Mouse (Mus musculus) thymus, postnatal 14 days (tissue): ENCODE data around the gene Adam17.

Experiments
- DNase-seq: peaks from one replicate; pipeline ENCODE4 v3.0.0; 2021

Adam17 gene

DNA sequence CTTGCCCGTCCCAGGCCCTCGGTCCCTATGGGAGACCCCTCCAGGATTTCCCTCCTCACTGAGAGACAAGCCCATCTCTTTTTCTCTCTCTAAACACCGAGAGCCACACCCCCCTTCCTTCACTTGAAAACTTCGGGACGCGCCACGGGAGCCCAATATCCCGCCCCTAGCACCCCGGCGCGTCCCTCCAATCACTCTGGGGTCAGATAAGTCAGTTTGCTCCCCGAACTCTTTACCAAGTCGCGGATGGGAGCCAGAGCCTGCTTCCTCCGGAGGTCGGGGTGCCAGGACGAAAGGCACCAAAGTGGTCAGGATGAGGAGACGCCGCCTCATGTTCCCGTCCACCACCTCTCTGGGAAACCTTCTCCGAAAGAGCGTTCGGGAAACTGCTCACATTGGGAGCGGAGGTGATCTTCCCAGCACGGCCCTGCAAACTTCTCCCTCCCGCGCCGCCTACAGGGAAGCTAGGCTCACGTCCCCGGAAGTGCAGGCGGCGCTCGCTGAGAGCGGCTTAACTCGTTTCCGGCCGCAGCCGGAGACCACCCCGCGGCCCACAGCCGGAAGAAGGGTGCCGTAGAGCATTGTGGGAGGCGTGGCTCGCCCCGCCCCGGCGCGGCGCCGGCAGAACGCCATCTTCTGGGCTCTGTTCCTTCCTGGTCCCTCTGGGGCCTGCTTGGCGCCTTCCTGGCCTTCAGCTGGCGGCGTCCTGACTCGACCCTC is at the start of gene Adam17:
Gene Adam17, minus strand, starts transcription at position 533 of the 720 bp plus-strand sequence.
- DNase-seq = peak; percentile 96

DNA sequence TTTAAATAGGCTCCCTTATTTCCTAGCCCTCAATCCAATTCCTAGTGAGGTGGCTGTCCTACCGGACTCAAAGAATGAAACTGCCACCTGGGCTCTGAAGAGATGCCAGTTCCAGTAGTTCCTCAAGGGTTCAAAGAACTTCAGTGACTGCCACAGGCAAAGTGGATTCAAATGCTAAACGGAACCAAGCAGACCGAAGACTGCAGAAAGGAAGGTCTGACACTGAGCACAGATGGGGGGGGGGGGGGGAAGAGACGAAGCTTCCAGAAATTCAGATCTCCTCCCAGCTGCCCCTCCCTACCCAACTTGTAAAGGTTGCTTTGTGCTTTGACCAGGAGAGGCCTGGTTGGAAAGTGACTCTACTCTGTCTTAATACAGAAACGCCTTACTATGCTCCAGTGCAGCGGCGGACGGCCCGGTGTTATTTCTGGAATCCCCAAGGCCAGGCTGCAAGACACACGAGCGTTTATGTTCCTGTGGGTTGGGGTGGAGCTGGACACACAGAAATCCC is 45.2 kb upstream of the Adam17 start:
- peak; percentile 20 for DNase-seq

DNA sequence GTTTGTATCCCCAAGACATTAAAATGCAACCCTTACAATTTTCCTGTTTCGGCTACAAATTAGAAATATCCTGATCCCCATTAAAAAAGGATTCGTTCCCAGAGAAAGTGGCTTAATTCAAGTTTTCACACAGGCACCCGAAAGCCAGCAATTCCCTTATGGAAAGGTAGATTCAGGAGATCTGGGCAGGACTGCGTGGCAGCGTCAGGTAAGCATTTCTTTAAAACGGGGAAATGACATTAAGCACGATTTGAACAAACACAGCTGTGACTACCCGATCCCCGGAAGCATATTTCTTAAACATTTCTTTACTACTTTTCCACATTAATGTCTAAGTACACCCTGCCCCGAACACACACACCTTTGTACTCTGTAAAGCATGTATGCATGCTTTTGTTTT is 44.7 kb upstream of the Adam17 start:
- peak; percentile 26 for DNase-seq

DNA sequence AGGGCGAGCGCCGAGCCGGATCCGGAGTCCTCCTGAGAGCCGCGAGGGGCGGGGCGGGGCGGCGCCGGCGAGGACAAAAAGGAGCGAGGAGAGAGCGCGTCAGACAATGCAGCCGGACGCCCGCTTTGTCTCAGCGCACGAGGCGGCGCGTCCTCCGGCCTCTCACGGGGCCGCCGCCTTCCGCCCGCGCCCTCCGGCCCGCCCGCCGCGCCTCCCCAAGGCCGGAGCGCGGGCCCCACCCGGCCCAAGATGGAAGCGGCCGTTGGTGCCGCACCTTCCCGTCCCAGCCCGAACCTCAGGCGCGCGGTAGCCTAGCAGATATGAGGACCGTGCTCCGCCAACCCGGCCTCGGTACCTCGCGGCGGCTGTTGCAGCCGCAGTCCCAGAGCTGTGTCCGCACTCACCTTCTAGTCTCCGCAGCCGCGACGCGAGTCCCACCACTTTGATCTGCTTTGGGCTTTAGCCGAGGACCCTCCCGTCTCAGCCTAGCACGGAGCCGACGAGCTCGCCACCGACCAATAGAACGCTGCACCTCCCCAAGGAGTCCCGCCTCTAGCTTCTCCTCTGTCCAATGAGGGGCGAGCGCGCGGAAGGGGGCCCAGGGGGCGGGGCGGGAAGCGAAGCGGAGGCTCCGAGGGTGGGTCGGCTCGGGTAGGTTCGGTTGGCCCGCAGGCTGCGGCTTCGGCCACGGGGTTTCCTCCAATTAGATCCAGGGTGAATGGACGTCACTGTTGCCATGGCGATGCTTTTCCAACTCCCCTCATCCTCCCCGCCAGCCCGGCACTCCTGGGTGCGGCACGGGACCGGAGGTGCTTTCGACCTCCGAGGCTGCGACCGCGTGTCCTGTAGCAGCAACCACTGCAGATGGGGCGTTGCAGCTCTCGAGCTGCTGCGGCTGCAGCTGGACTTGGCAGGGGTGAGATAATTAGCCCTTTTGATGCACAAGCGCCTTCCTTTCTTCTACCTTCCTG is 44.0 kb upstream of the Adam17 start, which contains the start of gene Ywhaq:
Gene Ywhaq, minus strand, starts transcription at position 538 of the 971 bp plus-strand sequence.
- peak; percentile 95 for DNase-seq

DNA sequence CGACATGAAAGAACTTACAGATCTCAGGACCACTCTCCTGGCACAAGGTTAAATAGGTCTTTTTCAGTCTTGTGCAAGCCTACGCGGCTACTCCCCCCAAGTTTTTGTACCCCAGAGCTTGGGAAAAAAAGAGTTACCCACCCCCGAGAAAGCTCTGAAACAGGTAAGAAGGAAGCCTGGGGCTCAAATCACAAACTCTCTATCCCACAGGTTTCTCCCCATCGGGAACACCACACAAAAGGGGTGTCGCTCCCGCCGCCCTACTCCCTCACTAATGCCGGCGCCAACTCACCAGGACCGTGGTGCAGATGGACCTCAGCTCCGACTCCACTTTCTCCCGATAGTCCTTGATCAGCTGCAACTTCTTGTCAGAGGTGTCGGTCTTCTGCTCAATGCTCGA is 43.1 kb upstream of the Adam17 start:
- DNase-seq = peak; percentile 33

DNA sequence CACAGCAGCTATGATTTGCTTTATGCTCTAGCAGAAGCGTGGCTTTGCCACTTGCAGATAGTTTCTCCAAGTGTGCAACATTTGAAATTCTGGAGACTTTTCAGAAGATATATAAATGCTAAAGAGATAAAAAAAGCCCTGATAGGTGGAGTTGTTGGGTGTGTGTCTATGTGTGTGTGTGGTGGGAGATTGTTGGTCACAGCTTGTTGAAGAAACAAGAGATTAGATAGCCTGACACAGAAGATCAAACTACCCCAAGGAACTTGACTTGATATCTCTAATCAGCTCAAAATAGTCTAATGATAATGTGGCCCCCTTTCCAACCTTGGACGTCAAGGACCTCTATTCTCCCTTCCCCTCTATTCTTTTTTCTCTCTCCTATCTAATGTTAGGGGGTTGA is 37.2 kb upstream of the Adam17 start:
- DNase-seq = no peak

DNA sequence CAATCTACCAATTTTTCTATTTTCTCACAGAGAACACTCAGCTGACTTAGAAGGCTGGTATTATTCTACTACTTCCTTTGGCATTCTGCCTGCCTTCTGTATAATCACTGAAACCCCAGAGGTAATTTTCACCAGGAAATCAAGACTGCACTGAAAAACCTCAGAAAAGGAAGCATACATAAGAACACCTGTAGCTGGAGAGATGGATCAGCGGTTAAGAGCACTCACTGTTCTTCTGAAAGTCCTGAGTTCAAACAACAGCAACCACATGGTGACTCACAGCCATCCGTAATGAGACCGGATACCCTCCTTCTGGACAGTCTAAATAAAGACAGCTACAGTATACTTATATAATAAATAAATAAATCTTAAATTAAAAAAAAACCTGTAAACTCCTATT is 36.2 kb upstream of the Adam17 start:
- no peak for DNase-seq

DNA sequence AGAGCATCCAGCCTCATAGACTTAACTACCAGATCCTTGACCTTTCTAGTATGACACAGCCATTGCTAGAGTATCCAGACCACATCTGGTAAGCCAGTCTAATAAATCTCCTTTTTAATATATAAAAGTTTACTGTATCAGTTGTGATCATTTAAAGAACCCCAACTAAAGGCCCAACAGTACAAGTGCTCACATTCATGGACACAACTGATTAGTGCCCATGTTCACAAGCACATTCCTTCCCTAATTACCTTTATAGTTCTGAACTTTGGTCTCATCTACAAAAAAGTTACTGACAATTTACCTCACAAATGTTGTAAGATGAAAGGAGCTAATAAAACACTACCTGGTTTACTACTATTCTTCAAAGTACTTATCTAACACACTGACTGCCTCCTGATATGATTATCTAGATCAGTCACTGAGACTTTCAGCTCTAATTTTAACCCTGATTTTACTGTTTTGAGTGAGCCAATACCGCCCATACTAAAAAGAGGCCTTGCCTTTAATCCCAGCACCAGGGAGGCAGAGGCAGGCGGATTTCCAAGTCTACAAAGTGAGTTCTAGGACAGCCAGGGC is 35.4 kb upstream of the Adam17 start:
- no peak for DNase-seq

DNA sequence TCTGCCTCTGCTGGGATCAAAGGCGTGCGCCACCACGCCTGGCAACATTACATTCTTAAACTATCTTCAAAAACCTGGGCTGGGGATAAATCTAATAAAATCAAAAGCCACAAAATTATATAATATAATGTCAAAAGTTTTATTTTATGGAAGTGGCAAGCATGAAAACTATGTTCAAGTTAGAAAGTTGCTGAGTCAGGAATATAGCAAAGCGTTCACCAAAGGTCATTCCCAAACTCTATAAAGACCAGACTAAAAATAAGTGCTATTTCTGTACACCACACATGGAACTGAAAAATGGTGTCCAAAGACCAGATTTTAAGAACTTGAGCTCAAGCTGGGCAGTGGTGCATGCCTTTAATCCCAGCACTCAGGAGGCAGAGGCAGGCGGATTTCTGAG is 29.3 kb upstream of the Adam17 start:
- no peak for DNase-seq

DNA sequence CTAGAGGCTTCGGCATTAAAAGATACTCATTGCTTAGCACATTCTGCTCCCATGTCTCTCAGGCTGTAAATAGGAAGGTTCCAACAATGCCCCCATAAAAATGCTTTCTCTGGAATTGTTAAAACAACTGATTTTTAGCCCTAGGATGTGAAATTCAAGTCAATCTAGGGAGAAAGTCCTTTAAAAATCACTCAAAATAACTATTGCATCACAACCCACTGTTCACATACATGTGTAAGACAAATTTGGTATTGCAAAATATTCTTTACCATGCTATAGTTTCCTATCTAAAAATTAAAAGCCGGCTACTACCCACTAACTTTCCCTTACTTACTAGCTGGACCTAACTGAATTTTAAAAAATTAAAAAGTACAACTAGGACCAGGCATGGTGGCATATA is 12.8 kb upstream of the Adam17 start:
- no peak for DNase-seq

DNA sequence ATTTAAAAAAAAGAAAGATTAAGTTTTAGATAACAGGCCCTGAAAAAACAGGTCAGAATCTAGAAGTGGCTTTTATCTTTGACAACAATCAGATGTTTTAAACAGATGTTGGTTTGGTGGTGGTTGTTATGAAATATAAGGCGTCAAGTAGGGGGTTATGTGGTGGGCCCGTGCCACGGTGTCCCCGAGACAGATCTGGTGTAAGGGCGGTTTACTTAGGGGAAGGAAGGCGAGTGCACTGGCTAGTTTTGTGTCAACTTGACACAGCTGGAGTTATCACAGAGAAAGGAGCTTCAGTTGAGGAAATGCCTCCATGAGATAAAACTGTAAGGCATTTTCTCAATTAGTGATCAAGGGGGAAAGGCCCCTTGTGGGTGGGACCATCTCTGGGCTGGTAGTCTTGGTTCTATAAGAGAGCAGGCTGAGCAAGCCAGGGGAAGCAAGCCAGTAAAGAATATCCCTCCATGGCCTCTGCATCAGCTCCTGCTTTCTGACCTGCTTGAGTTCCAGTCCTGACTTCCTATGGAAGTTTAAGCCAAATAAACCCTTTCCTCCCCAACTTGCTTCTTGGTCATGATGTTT is 5.4 kb upstream of the Adam17 start:
- DNase-seq = peak; percentile 31

DNA sequence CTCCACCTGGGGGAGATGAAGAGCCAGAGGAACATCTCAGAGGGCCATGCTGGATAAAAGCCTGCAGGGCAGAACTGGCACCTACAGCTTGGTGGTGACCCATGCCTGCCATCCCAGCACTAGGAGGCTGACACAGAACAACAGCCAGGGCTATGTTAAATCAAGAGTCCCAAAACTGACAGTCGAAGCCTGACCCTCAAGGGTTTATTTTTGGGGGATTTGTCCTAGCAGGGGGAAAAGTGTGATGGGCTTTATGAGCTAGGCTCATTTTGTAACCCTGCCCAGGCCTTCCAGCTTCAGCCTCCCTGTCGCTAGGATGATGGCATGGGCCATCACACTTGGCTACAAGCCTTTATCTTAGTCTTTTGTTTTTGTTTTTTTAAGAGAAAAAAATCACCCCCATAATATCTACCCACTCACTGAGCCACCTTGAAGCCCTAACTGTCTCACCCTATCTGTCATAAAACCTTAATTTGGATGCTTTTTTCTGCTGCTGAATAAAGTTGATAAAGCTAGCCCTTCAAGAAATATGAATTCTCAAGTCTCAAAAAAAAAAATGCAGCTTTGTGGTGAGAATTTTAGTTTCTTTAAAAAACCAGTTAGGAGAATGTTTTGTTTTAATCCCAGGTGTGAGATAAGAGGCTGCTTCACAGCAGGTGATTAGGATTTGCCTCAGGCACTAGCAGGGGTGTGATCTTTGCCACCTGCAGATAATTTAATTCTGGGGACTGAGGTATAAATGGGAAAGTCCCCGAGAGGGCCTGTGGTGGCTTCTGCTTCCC is 2.1 kb upstream of the Adam17 start:
- DNase-seq = no peak

DNA sequence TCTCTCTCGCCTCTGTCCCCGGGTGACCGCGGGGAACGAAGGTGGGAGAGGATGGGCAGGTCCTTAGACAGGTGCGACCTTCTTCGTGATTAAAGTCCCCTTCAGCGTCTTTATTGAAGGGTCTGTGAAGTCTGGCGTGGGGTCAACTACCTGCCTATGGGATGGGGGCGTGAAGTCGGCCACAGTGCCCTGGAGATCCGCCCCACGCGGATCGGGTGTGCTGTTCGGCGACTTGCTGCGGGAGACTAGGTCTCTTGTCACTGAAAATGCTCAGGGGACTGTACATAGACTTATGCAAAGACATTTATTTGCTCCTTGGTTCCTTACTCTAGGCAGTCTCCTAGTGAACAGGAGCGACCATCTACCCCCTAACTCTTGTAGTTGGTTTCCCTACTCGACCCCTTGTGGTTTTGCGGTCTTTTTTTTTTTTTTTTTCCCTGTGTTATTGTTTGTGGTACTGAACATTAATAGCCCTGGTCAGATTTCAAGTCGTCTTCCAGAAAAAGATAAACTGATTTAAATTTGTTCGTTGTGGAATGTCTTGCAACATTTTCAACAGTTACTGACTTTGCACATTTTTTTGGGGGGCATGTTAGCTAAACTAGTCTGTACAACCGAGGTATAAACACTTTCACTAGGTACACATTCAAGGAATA is 516 bp upstream of the Adam17 start:
- no peak for DNase-seq

DNA sequence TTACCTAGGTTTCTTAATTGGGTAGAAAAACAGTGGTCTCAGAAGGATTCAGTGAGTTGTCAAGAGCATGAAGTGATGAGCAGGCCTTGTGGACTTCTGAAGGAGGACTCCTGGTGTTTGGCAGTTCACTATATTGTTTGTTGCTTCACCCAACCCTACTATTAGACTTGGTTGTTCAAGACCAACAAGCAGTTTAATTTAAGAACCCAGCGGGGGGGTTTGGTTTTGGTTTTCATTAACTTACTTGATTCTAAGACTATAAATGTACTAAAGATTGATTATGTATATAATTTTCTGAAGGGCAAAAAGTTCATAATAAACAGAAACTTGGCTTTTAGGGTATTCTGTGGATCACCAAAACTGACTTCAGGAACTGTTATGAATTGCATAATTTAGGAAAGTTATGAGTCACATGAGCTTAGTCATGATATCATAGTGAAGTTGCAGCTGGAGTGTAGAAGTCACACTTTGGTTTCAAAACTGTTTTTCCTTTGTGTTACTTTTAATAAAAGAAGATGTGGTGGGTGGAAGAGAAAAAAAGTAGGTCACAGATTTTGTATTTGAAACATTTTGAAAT is 3.3 kb downstream of the Adam17 start:
- no peak for DNase-seq

DNA sequence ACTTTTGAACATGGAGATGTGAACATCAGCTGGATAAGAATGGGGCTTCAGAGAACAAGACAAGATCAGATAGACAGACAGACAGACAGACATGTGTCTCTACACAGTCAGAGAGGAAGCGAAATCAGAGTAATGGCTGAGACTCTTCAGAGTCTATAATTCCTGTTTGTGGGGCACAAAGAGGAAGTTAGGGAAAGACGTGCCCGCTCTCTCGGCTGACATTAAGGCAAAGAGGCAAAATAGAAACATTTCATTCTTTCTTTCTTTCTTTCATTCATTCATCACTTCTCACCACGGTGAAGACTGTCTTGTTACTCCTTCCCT is 4.4 kb downstream of the Adam17 start:
- DNase-seq = no peak

DNA sequence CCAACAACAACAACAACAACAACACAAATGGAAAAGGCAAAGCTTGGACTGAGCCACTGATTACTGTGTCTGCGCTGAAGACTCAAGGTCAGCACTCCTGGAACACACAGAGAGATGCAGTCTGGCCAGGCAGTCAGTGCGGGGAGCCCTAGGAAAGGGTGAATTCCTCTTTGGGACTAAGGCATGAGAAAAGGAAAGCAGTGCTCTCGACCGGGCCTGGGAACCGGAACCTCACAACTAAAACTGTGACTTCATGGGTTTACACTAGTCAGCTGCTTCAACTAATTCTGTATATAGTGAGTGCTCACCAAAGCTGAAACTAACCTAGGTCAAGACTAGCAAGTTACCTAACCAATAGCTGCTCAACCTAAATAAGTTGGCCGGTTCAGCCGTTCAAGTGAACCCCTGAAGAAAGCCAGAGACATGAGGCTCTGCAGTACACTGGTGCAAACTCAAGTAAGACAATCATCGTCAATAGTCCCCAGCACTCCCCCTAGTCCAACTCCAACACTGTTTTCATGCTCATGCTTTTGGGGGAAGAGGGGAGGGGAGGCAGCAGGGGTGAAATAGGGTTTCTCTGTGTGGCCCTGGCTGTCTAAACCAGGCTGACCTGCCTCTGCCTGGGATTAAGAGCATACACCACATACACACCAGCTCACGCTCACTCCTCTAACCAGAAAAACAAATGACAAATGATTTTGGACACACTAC is 4.9 kb downstream of the Adam17 start:
- DNase-seq = no peak

DNA sequence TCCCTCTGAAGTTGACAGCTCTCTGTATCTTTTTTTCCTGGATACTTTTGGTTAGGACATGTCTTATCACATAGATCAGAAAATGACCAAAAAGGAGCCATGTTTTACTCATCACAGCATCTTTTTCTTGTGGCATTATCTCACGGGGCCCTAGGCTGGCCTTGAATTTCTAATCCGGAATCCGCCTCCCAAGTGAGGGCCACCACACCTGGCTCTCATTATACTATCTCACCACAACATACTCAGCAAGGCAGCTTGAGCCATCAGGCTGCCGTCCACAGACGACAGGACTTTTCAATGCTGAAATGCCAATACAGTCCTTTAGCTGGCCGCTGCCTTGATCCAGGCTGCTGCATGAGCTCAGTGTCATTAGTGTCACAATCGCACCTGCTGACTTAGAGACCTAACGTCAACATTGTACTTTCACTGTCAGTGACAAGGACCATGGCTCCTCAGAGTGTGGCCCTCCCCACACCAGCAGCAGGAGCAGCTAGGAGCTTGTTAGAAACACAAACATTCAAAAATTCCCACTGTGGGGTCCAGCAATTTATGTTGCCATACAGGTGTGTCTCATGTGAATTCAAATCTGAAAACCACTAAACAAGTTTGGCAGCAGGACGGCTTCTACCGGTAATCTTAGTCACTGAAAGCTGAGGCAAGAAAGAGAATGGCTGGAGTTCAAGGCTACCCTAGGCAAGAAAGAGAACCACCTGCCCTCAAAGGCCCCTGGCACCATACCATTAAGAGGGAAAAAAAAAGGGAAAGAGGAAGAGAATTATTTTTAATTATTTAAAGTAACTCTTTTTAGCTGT is 8.6 kb downstream of the Adam17 start:
- DNase-seq = no peak

DNA sequence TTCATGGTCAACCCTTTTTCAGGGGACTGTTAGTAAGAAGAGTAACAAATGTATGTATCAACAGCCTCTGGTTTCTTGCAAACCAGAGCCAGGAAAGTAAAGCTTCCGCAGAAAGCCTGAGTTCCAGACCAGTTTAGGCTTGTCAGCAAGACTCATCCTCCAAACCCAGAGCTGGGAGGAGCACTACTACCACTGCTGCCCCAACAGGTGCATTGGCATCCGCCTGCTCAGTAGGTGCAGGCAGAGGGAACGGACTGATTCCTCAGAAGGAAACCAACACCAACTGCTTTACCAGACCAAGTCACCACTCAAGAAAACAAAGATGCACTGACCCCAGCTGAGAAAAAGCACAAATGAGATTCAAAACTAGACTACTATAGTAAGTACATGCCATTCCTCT is 10.2 kb downstream of the Adam17 start:
- DNase-seq = no peak

DNA sequence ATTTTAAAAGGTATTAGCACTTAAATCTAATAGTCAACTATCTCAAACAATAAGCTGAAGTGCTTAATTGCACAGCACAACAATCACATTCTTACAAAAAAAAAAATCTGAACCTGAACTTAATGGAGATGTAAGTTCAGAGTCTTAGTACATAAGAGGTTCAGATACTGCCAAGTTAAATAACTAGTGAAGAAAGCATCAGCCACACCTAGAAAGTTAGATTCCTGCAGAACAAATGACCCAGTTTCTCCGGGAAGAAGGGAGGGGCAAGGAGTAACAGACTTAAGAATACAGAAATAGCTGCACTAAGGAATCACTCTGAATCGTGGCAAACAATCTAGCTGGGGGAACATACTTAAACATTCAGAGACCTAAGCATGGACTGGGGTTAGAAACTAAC is 10.7 kb downstream of the Adam17 start:
- no peak for DNase-seq

DNA sequence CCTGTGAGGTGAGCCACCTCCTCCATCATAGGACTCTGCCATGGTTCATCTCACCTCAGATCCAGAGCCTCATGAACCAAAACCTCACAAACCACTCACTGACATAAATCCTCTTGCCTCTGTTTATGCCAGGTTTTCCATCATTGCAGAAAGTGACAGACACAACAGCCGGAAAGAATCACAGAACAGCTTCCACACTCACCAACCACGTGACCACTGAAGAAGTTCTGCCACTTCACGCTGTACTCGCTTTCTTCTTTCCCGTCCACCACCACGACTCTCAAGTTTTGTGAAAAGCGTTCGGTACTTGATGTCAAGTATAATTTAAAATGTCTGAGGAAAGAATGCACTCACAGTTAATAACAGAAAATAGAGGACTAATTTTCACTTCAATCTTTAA is 19.8 kb downstream of the Adam17 start:
- no peak for DNase-seq
